Mouse (Mus musculus): ENCODE data around the gene Dmrtc1c1. TPM values are rescaled to one million over a fixed set of nuclear protein-coding genes. Genes with fewer than 3 reads are reported as not detected.
"Not testable (repeated sequence)": the region's sequence is repeated elsewhere in the genome, so short reads cannot be mapped to it uniquely, and the experiment has no call there.

The Dmrtc1c1 gene
- not detected in 2 replicates for polyA plus RNA-seq (2016; fragmentation: Nextera tagmentation; extraction: Ambion mirVana)

- H3K27ac ChIP-seq; H3K36me3 ChIP-seq; DNase-seq (ENCODE audit: low spot score): not testable (repeated sequence)
Measured at GRCm38 (mm10) chrX:102802663-102803062, at the start of gene Dmrtc1c1. Dmrtc1c1 (plus strand) TSS chrX:102802963.

DNA sequence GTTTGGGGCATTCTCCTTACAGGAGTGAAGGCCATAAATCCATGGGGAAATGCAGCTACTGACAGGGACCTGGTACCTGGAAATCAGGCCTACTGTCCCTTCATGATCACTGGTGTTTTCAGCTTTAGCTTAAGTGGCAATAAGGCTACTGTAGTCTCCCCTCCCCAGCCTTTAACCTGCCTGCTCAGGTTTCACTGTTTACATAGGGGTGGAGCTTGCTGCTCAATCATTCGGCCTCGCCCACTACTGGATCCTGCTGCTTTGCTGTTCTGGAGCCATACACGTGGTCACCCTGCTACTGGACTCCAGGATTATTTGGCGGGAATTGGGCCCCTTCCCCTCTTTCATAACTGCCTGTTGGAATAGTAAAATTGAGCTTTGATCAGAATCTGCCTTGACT, 36.9 kb upstream of the Dmrtc1c1 start:
- Histone ChIP-seq H3K4me3 (no peak overlapping the region), H3K27ac (no peak overlapping the region), H3K4me1 (replicated peaks) (no peaks in the 10 kb centered on the region), H3K27me3 (ENCODE audit: insufficient read depth, poor library complexity, severe bottlenecking) (peaks cover 17% of the 10 kb centered on the region), H3K36me3 (no peaks in the 10 kb centered on the region), H3K9me3 (no peaks in the 10 kb centered on the region)
- 57% methylated on average over 4 of the region's 4 CpGs for WGBS
- DNase-seq (ENCODE audit: low spot score), result no peak

More at GRCm38 (mm10) chrX:102802663-102803062, at the start of gene Dmrtc1c1:
- H3K27me3 ChIP-seq (ENCODE audit: insufficient read depth, poor library complexity, severe bottlenecking); H3K4me3 ChIP-seq; H3K9me3 ChIP-seq; H3K4me1 ChIP-seq (replicated peaks): not testable (repeated sequence)
- WGBS, result 93% methylated on average over 5 of the region's 14 CpGs

DNA sequence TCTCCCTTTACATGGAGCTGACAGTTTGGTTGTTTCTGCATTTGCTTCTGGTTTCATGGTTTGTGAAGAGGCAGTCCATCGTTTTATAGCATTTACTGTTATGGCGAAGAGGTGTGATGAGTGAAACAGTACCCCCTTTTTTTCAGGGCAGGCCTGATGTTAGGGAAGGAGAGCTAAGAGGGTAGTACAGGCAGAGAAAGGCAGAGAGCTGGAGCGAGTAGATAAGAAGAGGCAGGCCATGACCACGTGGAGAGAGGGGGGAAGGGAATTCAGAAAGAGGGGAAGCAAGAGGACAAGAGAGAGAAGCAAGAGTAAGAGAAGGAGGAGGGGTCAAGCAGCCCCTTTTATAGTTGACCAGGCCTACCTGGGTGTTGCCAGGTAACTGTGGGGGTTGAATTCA, 9.5 kb downstream of the Dmrtc1c1 start:
- Histone ChIP-seq H3K4me1 (replicated peaks) (no peaks in the 10 kb centered on the region), H3K27me3 (ENCODE audit: insufficient read depth, poor library complexity, severe bottlenecking) (peaks cover 20% of the 10 kb centered on the region; the same call in 1 of the 2 replicates), H3K27ac (no peak overlapping the region), H3K36me3 (no peaks in the 10 kb centered on the region), H3K9me3 (no peaks in the 10 kb centered on the region), H3K4me3 (no peak overlapping the region)
- 62% methylated on average over 4 of the region's 4 CpGs for WGBS
- DNase-seq (ENCODE audit: low spot score), result no peak

- 72% methylated on average over 6 of the region's 13 CpGs for WGBS
- H3K4me1 ChIP-seq (replicated peaks); H3K27ac ChIP-seq; H3K27me3 ChIP-seq (ENCODE audit: insufficient read depth, poor library complexity, severe bottlenecking); DNase-seq (ENCODE audit: low spot score); H3K4me3 ChIP-seq; H3K9me3 ChIP-seq; H3K36me3 ChIP-seq: not testable (repeated sequence)
Measured at GRCm38 (mm10) chrX:102854516-102854915, 51.8 kb downstream of the Dmrtc1c1 start, which contains the start of gene Dmrtc1c2. Dmrtc1c2 (minus strand) TSS chrX:102854616.

Other genes starting within 250 kb of the Dmrtc1c1 start
- gene Phka1, start 158.7 kb upstream of the Dmrtc1c1 start, polyA plus RNA-seq (2016; fragmentation: Nextera tagmentation; extraction: Ambion mirVana), result 6.3 and 6.6 TPM in 2 replicates
- gene Gm3880, start 116.0 kb upstream of the Dmrtc1c1 start, polyA plus RNA-seq (2016; fragmentation: Nextera tagmentation; extraction: Ambion mirVana), result not detected in 2 replicates
- gene Gm9112, start 95.3 kb upstream of the Dmrtc1c1 start, polyA plus RNA-seq (2016; fragmentation: Nextera tagmentation; extraction: Ambion mirVana), result not detected in 2 replicates
- not detected in 2 replicates for gene Dmrtc1b, start 95.1 kb upstream of the Dmrtc1c1 start, polyA plus RNA-seq (2016; fragmentation: Nextera tagmentation; extraction: Ambion mirVana)
- not detected in 2 replicates for gene Dmrtc1c2, start 51.7 kb downstream of the Dmrtc1c1 start, polyA plus RNA-seq (2016; fragmentation: Nextera tagmentation; extraction: Ambion mirVana)
- gene 1700031F05Rik, start 65.0 kb downstream of the Dmrtc1c1 start, polyA plus RNA-seq (2016; fragmentation: Nextera tagmentation; extraction: Ambion mirVana), result not detected in 2 replicates
- gene Dmrtc1a, start 105.7 kb downstream of the Dmrtc1c1 start, polyA plus RNA-seq (2016; fragmentation: Nextera tagmentation; extraction: Ambion mirVana), result 0.30 and 0.58 TPM in 2 replicates
- gene 1700011M02Rik, start 105.9 kb downstream of the Dmrtc1c1 start, polyA plus RNA-seq (2016; fragmentation: Nextera tagmentation; extraction: Ambion mirVana), result not detected in 2 replicates
- not detected in 2 replicates for gene 1700018G05Rik, start 125.4 kb downstream of the Dmrtc1c1 start, polyA plus RNA-seq (2016; fragmentation: Nextera tagmentation; extraction: Ambion mirVana)

Measured in hindbrain, embryonic 10.5 days (tissue).